Mouse (Mus musculus) hindbrain, embryonic 15.5 days (tissue): ENCODE measurements at regions not wholly inside any gene's neighbourhood (a gene's known extent, or its start where the extent isn't known, plus 50 kb on each side); places are given as distances from the start of the nearest gene placed in this dataset.
A peak's percentile ranks its signal among the peaks of the same experiment; 100 is the strongest.

ENCODE experiments used
- ATAC-seq: fragments of 200-750 bp; cut with Nextera tagmentation; 2 replicates; pipeline ENCODE4 v1.8.0; 2017; ENCODE audit warnings: low read depth, moderate number of reproducible peaks, moderate TSS enrichment; ENCODE audit not compliant: low FRiP score
- H3K27ac ChIP-seq: fragments of 300-500 bp; sonication (generic); replicated peaks from 2 replicates; pipeline ENCODE4 v1.5.1; 2015; ENCODE audit warnings: mild to moderate bottlenecking, inconsistent platforms
- H3K27me3 ChIP-seq: fragments of 300-500 bp; sonication (generic); 2 replicates; pipeline ENCODE4 v1.6.1; 2015; ENCODE audit warnings: control low read depth, inconsistent platforms
- H3K36me3 ChIP-seq: fragments of 300-500 bp; sonication (generic); 2 replicates; pipeline ENCODE4 v1.6.1; 2015; ENCODE audit warnings: control low read depth, inconsistent platforms
- H3K4me1 ChIP-seq: fragments of 300-500 bp; sonication (generic); replicated peaks from 2 replicates; pipeline ENCODE4 v1.6.1; 2015; ENCODE audit warnings: control low read depth, inconsistent platforms
- H3K4me2 ChIP-seq: fragments of 300-500 bp; sonication (generic); 2 replicates; pipeline ENCODE4 v1.6.1; 2015; ENCODE audit warnings: moderate library complexity, mild to moderate bottlenecking, inconsistent platforms
- H3K4me3 ChIP-seq: fragments of 300-500 bp; sonication (generic); 2 replicates; pipeline ENCODE4 v1.5.1; 2015; ENCODE audit warnings: mild to moderate bottlenecking, inconsistent platforms
- H3K9ac ChIP-seq: fragments of 300-500 bp; sonication (generic); 2 replicates; pipeline ENCODE4 v1.6.1; 2015; ENCODE audit warnings: inconsistent platforms
- H3K9me3 ChIP-seq: fragments of 300-500 bp; sonication (generic); 2 replicates; pipeline ENCODE4 v1.6.1; 2016; ENCODE audit warnings: control low read depth, inconsistent platforms
- WGBS: fragments of 180-500 bp; shearing (Covaris S2); methylation state at CpG from one replicate; pipeline ENCODE4 v1.1.7; 2015; 5-methylcytosine and 5-hydroxymethylcytosine counted together

DNA sequence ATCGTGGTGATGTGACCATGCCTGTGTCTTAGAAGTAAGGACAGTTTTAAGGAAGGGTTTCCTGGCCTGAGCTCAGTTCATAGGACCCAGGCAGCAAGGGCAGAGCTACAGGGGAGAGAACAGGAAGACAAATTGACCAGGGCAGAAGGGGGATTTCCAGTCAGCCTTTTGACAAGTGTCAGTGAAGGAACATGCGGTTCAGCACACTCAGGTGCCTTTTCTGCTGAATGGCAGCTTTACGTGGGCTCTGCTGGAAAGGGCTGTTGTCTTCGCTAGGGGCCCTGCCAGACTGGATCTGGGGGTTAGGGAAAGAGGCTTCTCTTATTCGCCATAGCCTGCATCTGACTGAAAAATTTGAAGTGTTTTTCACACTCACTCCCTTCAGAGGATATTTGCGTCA lies 106.8 kb downstream of the Dll1 start:
- no peaks in the 10 kb centered on the region for H3K36me3 ChIP-seq
- no peaks in the 10 kb centered on the region for H3K9me3 ChIP-seq
- no peak overlapping the region for H3K9ac ChIP-seq
- H3K4me1 ChIP-seq, result no peaks in the 10 kb centered on the region
- no peak overlapping the region for H3K27ac ChIP-seq
- no peak overlapping the region for H3K4me2 ChIP-seq
- WGBS, result 72% methylated on average over 6 of the region's 6 CpGs
- H3K27me3 ChIP-seq, result no peaks in the 10 kb centered on the region
- H3K4me3 ChIP-seq, result no peak overlapping the region
- no peak for ATAC-seq

GRCm38 (mm10) chr17:15269056-15269612 lies 107.5 kb downstream of the Dll1 start:
- Histone ChIP-seq H3K4me1 (no peaks in the 10 kb centered on the region), H3K9me3 (no peaks in the 10 kb centered on the region), H3K9ac (no peak overlapping the region), H3K4me3 (no peak overlapping the region), H3K36me3 (no peaks in the 10 kb centered on the region), H3K4me2 (no peak overlapping the region), H3K27ac (no peak overlapping the region), H3K27me3 (0 out of 2 replicates have a peak, but pooled peaks cover 2% of the 10 kb centered on the region)
- 84% methylated on average over 8 of the region's 8 CpGs for WGBS
- ATAC-seq, result no peak

- no peak overlapping the region for H3K4me3 ChIP-seq
- H3K9me3 ChIP-seq, result no peaks in the 10 kb centered on the region
- no peak overlapping the region for H3K4me2 ChIP-seq
- 0 out of 2 replicates have a peak, but pooled peaks cover 2% of the 10 kb centered on the region for H3K27me3 ChIP-seq
- no peak for ATAC-seq
- no peak overlapping the region for H3K27ac ChIP-seq
- no peaks in the 10 kb centered on the region for H3K4me1 ChIP-seq
- WGBS, result 68% methylated on average over 7 of the region's 7 CpGs
- H3K36me3 ChIP-seq, result no peaks in the 10 kb centered on the region
- H3K9ac ChIP-seq, result no peak overlapping the region
Observed at GRCm38 (mm10) chr17:15267721-15268120, 109.0 kb downstream of the Dll1 start.

- Histone ChIP-seq H3K36me3 (no peaks in the 10 kb centered on the region), H3K4me1 (peaks cover 7% of the 10 kb centered on the region), H3K4me3 (no peak overlapping the region), H3K9ac (no peak overlapping the region), H3K27ac (no peak overlapping the region), H3K9me3 (no peaks in the 10 kb centered on the region), H3K4me2 (no peak overlapping the region), H3K27me3 (0 out of 2 replicates have a peak, but pooled peaks cover 2% of the 10 kb centered on the region)
- WGBS, result 45% methylated on average over 11 of the region's 11 CpGs
- ATAC-seq, result 0 out of 2 replicates have a peak, but pooled peaks have one; percentile 15
Observed at GRCm38 (mm10) chr17:15259427-15260101, 117.1 kb downstream of the Dll1 start.

DNA sequence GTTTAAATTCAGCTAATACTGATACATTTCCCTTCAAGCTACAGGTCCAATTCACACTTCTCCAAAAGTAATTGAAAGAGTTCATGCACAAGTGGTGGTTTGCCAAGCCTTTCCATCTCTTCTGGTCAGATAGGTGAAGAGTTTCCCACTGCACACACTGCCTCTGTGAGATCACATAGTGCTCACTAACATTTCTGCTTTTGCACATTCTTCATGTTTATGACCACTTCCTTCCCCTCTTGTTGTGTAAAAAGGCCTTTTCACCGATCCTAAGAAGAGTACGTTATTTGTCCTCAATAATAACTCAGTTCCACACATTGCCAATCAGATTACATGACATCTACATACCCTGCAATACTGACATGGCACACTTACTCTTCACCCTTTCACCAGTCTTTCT lies 120.8 kb downstream of the Dll1 start:
- Histone ChIP-seq H3K9me3 (no peaks in the 10 kb centered on the region), H3K27ac (no peak overlapping the region), H3K4me1 (peaks cover 7% of the 10 kb centered on the region), H3K4me3 (no peak overlapping the region), H3K36me3 (no peaks in the 10 kb centered on the region), H3K27me3 (no peaks in the 10 kb centered on the region), H3K4me2 (no peak overlapping the region), H3K9ac (no peak overlapping the region)
- ATAC-seq, result no peak
- WGBS, result 95% methylated on average over 2 of the region's 2 CpGs

- H3K9ac ChIP-seq, result no peak overlapping the region
- no peaks in the 10 kb centered on the region for H3K36me3 ChIP-seq
- ATAC-seq, result no peak
- no peak overlapping the region for H3K4me3 ChIP-seq
- no peaks in the 10 kb centered on the region for H3K27me3 ChIP-seq
- no peaks in the 10 kb centered on the region for H3K4me1 ChIP-seq
- no peak overlapping the region for H3K4me2 ChIP-seq
- 89% methylated on average over 4 of the region's 4 CpGs for WGBS
- no peaks in the 10 kb centered on the region for H3K9me3 ChIP-seq
- H3K27ac ChIP-seq, result no peak overlapping the region
Observed at GRCm38 (mm10) chr17:15253785-15254184, 122.9 kb downstream of the Dll1 start.

- Histone ChIP-seq H3K4me1 (peaks cover 2% of the 10 kb centered on the region; the same call in 1 of the 2 replicates), H3K27ac (no peak overlapping the region), H3K4me3 (no peak overlapping the region), H3K36me3 (no peaks in the 10 kb centered on the region), H3K9me3 (no peaks in the 10 kb centered on the region), H3K4me2 (no peak overlapping the region), H3K27me3 (no peaks in the 10 kb centered on the region), H3K9ac (no peak overlapping the region)
- WGBS, result 92% methylated on average over 1 of the region's 1 CpGs
- ATAC-seq, result no peak
Observed at GRCm38 (mm10) chr17:15253271-15253670, 123.4 kb downstream of the Dll1 start.

GRCm38 (mm10) chr17:15252187-15252586 lies 124.5 kb downstream of the Dll1 start:
- Histone ChIP-seq H3K4me2 (no peak overlapping the region), H3K27me3 (no peaks in the 10 kb centered on the region), H3K36me3 (no peaks in the 10 kb centered on the region), H3K27ac (no peak overlapping the region), H3K4me1 (peaks cover 11% of the 10 kb centered on the region), H3K4me3 (no peak overlapping the region), H3K9me3 (no peaks in the 10 kb centered on the region), H3K9ac (no peak overlapping the region)
- no peak for ATAC-seq
- WGBS, result 61% methylated on average over 2 of the region's 2 CpGs

- Histone ChIP-seq H3K9me3 (no peaks in the 10 kb centered on the region), H3K27ac (no peak overlapping the region), H3K9ac (no peak overlapping the region), H3K4me2 (no peak overlapping the region), H3K36me3 (no peaks in the 10 kb centered on the region), H3K4me1 (peaks cover 11% of the 10 kb centered on the region), H3K4me3 (no peak overlapping the region), H3K27me3 (no peaks in the 10 kb centered on the region)
- ATAC-seq, result no peak
- 85% methylated on average over 1 of the region's 1 CpGs for WGBS
Observed at GRCm38 (mm10) chr17:15251641-15252040, 125.0 kb downstream of the Dll1 start.

- no peak; the same call in none of the 2 replicates for ATAC-seq
- Histone ChIP-seq H3K9ac (no peak overlapping the region), H3K27me3 (no peaks in the 10 kb centered on the region), H3K4me3 (no peak overlapping the region), H3K27ac (no peak overlapping the region), H3K9me3 (no peaks in the 10 kb centered on the region), H3K4me2 (peak overlapping the region; percentile 41), H3K36me3 (no peaks in the 10 kb centered on the region), H3K4me1 (peaks cover 11% of the 10 kb centered on the region)
- 17% methylated on average over 4 of the region's 4 CpGs for whole genome bisulfite sequencing
Observed at GRCm38 (mm10) chr17:15248417-15248791, 128.3 kb downstream of the Dll1 start.

DNA sequence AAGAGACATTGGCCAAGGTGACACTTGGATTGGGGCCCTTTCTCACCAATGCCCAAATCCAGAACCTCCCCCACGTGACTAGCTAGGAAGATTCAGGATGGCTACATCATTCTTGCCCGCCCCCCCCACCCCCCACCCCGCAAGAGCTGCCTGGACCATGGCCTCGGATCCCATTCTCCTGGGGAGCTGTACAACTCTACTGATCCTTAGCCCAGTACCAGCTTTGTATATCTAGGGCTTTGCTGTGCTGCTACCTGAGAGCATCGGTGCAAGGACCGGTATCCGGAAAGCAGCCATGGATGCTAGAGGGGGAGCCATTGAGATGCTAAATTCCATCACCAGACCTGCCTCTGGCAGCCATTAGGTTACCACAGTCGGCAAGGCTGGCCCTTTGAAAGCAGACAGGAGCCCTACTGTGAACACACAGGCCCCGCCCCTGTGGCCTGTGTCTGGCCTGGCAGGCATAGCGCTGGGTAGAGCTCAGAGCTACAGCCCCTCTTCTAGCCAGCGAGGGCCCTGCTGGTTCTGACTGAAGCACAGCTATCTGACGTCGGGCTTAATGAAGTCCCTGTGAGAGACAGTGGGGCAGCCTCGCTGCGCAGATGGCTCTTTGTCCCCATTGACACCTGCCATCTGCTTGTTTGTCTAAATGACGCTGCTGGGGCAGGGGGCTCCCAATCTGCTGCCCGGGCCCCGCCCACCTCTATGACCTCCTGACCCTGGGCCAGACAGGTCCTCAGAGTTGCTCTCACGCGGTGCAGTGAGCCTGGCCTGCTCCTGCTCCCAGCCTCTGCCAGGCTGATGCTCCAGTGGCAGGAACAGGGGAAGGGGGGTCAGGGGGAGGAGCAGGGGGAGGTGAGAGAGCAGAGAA lies 128.9 kb downstream of the Dll1 start:
- H3K9ac ChIP-seq, result 0 out of 2 replicates have a peak overlapping the region, but pooled peaks have one; percentile 2
- 5% methylated on average over 20 of the region's 20 CpGs for WGBS
- ATAC-seq, result peak; percentile 94

More for the DNA sequence above, 128.9 kb downstream of the Dll1 start:
- Histone ChIP-seq H3K36me3 (no peaks in the 10 kb centered on the region), H3K9me3 (no peaks in the 10 kb centered on the region), H3K4me1 (peaks cover 11% of the 10 kb centered on the region), H3K27ac (peak overlapping the region; percentile 57), H3K27me3 (no peaks in the 10 kb centered on the region), H3K4me3 (no peak overlapping the region), H3K4me2 (peak overlapping the region; percentile 41)
